In the genomic region with DNA sequence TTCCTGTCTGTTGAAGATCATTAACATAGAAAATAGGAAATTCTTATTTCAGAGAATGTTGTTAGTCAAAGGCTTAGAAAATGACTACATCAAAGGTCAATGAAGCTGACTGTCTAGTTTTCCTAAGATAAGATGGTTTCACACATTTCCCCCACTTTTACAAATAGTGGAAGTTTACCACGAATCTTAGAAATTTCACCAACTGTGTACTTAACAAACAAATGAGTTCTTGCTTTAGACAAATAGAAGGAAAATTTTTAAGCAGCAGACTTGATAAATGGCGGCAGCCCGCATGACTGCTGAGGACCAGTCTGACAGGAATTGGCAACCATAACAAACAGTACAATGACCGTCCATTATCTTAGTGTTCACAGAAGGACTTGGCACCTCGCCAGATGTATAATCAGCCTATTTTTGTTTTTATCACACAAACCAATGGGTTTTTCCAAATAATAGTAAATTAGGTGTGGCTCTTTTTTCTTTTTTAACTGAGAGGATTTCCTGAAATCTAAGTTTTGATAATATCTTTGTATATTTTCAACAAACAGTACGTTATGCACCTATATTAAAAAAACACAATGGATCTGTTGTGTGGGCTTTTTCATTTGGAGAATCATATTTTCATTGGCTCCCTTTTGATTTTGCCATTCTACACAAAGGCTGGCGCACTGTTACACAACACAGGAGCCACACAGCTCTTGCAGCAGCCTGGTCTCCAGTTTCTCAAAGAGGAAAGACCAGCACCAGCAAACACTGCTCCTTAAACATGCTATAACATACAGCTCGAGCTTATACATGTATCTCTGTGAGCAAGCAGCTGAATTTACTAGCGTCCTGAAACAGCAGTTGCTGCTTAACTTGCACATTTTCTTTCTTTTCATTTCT, we compare ENCODE assay signal across 10 mouse cellular contexts. TPM values are rescaled to one million over a fixed set of nuclear protein-coding genes. Genes with fewer than 3 reads are reported as not detected.
A peak's percentile ranks its signal among the peaks of the same experiment; 100 is the strongest.
DNase-seq lines count a peak whose midpoint lies in the region; ATAC-seq lines count a peak whose summit lies in the region.
"Had no signal": no experiment of that assay in that cellular context is flagged by ENCODE, and none has a peak within 500 bp of the region (broad histone marks: within the 10 kb centered on the region; RNA-seq: fewer than 3 reads in every experiment).

No protein-coding gene starts in this region.

- peaks cover 9% of the 10 kb centered on the region for H3K4me1 ChIP-seq in heart, embryonic 16.5 days (ENCODE audit: control insufficient read depth, insufficient read depth, low read length)
- H3K4me1 ChIP-seq: embryonic facial prominence, embryonic 15.5 days; limb, embryonic 15.5 days had no signal

- no peaks in the 10 kb centered on the region for H3K9me3 ChIP-seq in heart, embryonic 16.5 days (replicated peaks; ENCODE audit: control insufficient read depth, low read length)
- H3K9me3 ChIP-seq: embryonic facial prominence, embryonic 15.5 days; limb, embryonic 15.5 days had no signal

- ATAC-seq in heart, embryonic 16.5 days (replicated peaks; ENCODE audit: extremely low read depth, insufficient read depth, low FRiP score): no peak
- ATAC-seq in cerebellum, adult (ENCODE audit: insufficient number of reproducible peaks, low FRiP score, low TSS enrichment): no peak

- no peak overlapping the region for H3K4me3 ChIP-seq in heart, embryonic 16.5 days (ENCODE audit: low read length)
- H3K4me3 ChIP-seq: embryonic facial prominence, embryonic 15.5 days; limb, embryonic 15.5 days had no signal

- WGBS in heart, embryonic 16.5 days: 42% methylated on average over 9 of the region's 9 CpGs

- H3K36me3 ChIP-seq in heart, embryonic 16.5 days (ENCODE audit: control insufficient read depth, insufficient read depth): no peaks in the 10 kb centered on the region
- H3K36me3 ChIP-seq: embryonic facial prominence, embryonic 15.5 days; limb, embryonic 15.5 days had no signal

- peak overlapping the region; percentile 10; the same call in 1 of the 2 replicates for H3K27ac ChIP-seq in heart, embryonic 16.5 days (ENCODE audit: low read length)
- H3K27ac ChIP-seq: embryonic facial prominence, embryonic 15.5 days; limb, embryonic 15.5 days had no signal

- DNase-seq in kidney, adult 11 months: peak; percentile 44
- DNase-seq in kidney, adult 18-20 months: no peak
- DNase-seq in adipocyte (ENCODE audit: low spot score): peak; percentile 23
- DNase-seq in lung, postnatal 14 days: peak; percentile 73
- DNase-seq in gastrocnemius, postnatal 10 days: no peak
- no peak for DNase-seq in frontal cortex, adult 2 months (ENCODE audit: extremely low spot score in 1 of 2, low spot score in 1 of 2)

- H3K9ac ChIP-seq in heart, embryonic 16.5 days (ENCODE audit: low read length): no peak overlapping the region
- H3K9ac ChIP-seq: embryonic facial prominence, embryonic 15.5 days; limb, embryonic 15.5 days had no signal

- no peak overlapping the region for H3K4me2 ChIP-seq in heart, embryonic 16.5 days (ENCODE audit: low read depth, low read length)
- H3K4me2 ChIP-seq: embryonic facial prominence, embryonic 15.5 days; limb, embryonic 15.5 days had no signal

- H3K27me3 ChIP-seq in heart, embryonic 16.5 days (ENCODE audit: control insufficient read depth, insufficient read depth, low read length): no peaks in the 10 kb centered on the region
- H3K27me3 ChIP-seq: embryonic facial prominence, embryonic 15.5 days; limb, embryonic 15.5 days had no signal

RNA-seq across cellular contexts. Expression of gene Rdx, which starts 18.2 kb away (rescaled TPM):
- polyA plus RNA-seq in heart, embryonic 16.5 days (2015; fragmentation: Nextera tagmentation; extraction: Ambion mirVana): 86.2 and 97.5 TPM in 2 replicates
- total RNA-seq in gastrocnemius, postnatal 10 days (2021): 100 to 1,000 TPM; 119 to 122 TPM
- polyA plus RNA-seq in frontal cortex, adult 2 months (2012; rRNA removed): 44.4 and 47.5 TPM in 2 replicates

Comparison
In these comparisons a context has a peak if more than half of its experiments do, and no peak if none do; other contexts are left out.
1. DNase-seq: peak in kidney, adult 11 months (single experiment), adipocyte (single experiment) and lung, postnatal 14 days (single experiment); none in kidney, adult 18-20 months (single experiment), gastrocnemius, postnatal 10 days (single experiment) and frontal cortex, adult 2 months (0 of 2).